Mouse (Mus musculus) brain, embryonic 14.5 days (tissue): ENCODE measurements at regions not wholly inside any gene's neighbourhood (a gene's known extent, or its start where the extent isn't known, plus 50 kb on each side); places are given as distances from the start of the nearest gene placed in this dataset.
"Not testable (repeated sequence)": the region's sequence is repeated elsewhere in the genome, so short reads cannot be mapped to it uniquely, and the experiment has no call there.

Source experiments
- DNase-seq: peaks from one replicate; pipeline ENCODE4 v3.0.0-alpha.2; 2011; ENCODE audit warnings: low read depth

GRCm38 (mm10) chr6:114538185-114538584, 104.7 kb upstream of the Atg7 start:
- DNase-seq, result not testable (repeated sequence)

GRCm38 (mm10) chr6:114550096-114550669, 92.7 kb upstream of the Atg7 start:
- not testable (repeated sequence) for DNase-seq

DNA sequence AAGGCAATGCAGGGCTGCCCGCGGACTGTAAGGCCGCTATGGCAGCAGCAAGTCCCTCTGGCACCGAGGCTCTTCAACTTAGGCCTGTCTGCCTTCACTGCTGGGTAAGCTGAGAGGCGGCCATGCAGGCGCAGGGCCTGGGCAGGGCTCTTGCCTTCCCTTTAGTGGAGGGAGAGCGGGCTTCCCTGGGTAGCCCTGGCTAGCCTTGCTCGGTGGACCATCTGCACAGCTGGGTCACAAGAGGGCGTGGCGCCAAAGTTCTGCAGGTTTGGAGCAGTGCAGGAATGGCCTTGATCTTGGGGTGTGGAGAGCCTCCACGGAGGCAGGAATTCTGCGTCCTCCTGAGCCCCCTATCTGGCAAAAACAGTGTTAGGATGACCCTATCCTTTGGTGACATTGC, 89.8 kb upstream of the Atg7 start:
- not testable (repeated sequence) for DNase-seq

GRCm38 (mm10) chr6:114555186-114555585, 87.7 kb upstream of the Atg7 start:
- peak; percentile 72 for DNase-seq

GRCm38 (mm10) chr6:114577319-114577718, 65.6 kb upstream of the Atg7 start:
- DNase-seq, result peak; percentile 76
